Mouse (Mus musculus) urinary bladder, postnatal 10 days (tissue): ENCODE data around the gene 3830406C13Rik.
"Not testable (repeated sequence)": the region's sequence is repeated elsewhere in the genome, so short reads cannot be mapped to it uniquely, and the experiment has no call there.

ENCODE experiments used
- DNase-seq: peaks from one replicate; pipeline ENCODE4 v3.0.0; 2022; ENCODE audit warnings: low spot score

Gene 3830406C13Rik

GRCm38 (mm10) chr14:12284141-12284912, at the start of gene 3830406C13Rik:
TSS of gene 3830406C13Rik (plus strand) at chr14:12284173.
- peak; percentile 45 for DNase-seq

- DNase-seq = no peak
Measured at GRCm38 (mm10) chr14:12243726-12244125, 40.2 kb upstream of the 3830406C13Rik start.

- no peak for DNase-seq
Measured at GRCm38 (mm10) chr14:12276031-12276430, 7.9 kb upstream of the 3830406C13Rik start.

GRCm38 (mm10) chr14:12283641-12284040, 332 bp upstream of the 3830406C13Rik start, which contains the start of gene Gm49355:
TSS of gene Gm49355 (plus strand) at chr14:12283976.
- DNase-seq = no peak

- DNase-seq = not testable (repeated sequence)
Measured at GRCm38 (mm10) chr14:12289747-12290146, 5.8 kb downstream of the 3830406C13Rik start.

GRCm38 (mm10) chr14:12296391-12296790, 12.4 kb downstream of the 3830406C13Rik start:
- no peak for DNase-seq

GRCm38 (mm10) chr14:12299171-12299570, 15.2 kb downstream of the 3830406C13Rik start:
- DNase-seq = no peak

- no peak for DNase-seq
Measured at GRCm38 (mm10) chr14:12299654-12300053, 15.7 kb downstream of the 3830406C13Rik start.

GRCm38 (mm10) chr14:12300275-12300674, 16.3 kb downstream of the 3830406C13Rik start:
- no peak for DNase-seq

GRCm38 (mm10) chr14:12300677-12301076, 16.7 kb downstream of the 3830406C13Rik start:
- no peak for DNase-seq

GRCm38 (mm10) chr14:12303106-12303505, 19.1 kb downstream of the 3830406C13Rik start:
- no peak for DNase-seq

GRCm38 (mm10) chr14:12333622-12334021, 49.6 kb downstream of the 3830406C13Rik start:
- DNase-seq = no peak

GRCm38 (mm10) chr14:12334925-12335324, 51.0 kb downstream of the 3830406C13Rik start:
- DNase-seq = no peak

- DNase-seq = no peak
Measured at GRCm38 (mm10) chr14:12337421-12337997, 53.5 kb downstream of the 3830406C13Rik start.

GRCm38 (mm10) chr14:12337998-12338809, 54.2 kb downstream of the 3830406C13Rik start:
- no peak for DNase-seq

GRCm38 (mm10) chr14:12338811-12339565, 55.0 kb downstream of the 3830406C13Rik start:
- DNase-seq = no peak

- DNase-seq = no peak
Measured at GRCm38 (mm10) chr14:12340238-12341074, 56.5 kb downstream of the 3830406C13Rik start.

GRCm38 (mm10) chr14:12341075-12341788, 57.3 kb downstream of the 3830406C13Rik start:
- no peak for DNase-seq

- DNase-seq = no peak
Measured at GRCm38 (mm10) chr14:12341789-12342457, 58.0 kb downstream of the 3830406C13Rik start.
